Mouse (Mus musculus): ENCODE results near the gene Prl3d3.
"Not testable (repeated sequence)": the region's sequence is repeated elsewhere in the genome, so short reads cannot be mapped to it uniquely, and the experiment has no call there.

Prl3d3 gene

DNA sequence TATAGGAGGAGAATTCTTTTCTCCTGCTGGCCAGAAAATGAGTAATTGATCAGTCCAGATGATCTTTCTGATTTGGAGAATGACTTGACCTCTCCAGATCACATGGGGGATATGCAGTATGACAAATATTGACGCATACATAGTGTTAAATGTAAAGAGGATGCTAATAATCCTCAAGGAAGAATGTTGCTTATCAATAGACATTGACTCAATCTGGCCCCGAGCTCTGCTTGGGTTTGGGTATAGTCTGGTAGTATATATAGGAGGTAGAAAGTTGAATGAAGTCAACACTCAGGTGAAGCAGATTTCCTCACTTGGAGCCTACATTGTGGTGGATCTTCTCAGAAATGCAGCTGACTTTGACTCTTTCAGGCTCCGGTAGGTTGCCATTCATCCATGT is at the start of gene Prl3d3:
Gene Prl3d3 (plus strand): TSS at position 301 of the 400 bp plus-strand sequence.
- DNase-seq: not testable (repeated sequence)

DNA sequence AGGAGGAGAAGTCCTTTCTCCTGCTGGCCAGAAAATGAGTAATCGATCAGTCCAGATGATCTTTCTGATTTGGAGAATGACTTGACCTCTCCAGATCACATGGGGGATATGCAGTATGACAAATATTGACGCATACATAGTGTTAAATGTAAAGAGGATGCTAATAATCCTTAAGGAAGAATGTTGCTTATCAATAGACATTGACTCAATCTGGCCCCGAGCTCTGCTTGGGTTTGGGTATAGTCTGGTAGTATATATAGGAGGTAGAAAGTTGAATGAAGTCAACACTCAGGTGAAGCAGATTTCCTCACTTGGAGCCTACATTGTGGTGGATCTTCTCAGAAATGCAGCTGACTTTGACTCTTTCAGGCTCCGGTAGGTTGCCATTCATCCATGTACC is 35.2 kb upstream of the Prl3d3 start, which contains the start of gene Prl3d2:
Gene Prl3d2 (plus strand): TSS at position 301 of the 400 bp plus-strand sequence.
- DNase-seq: not testable (repeated sequence)

DNA sequence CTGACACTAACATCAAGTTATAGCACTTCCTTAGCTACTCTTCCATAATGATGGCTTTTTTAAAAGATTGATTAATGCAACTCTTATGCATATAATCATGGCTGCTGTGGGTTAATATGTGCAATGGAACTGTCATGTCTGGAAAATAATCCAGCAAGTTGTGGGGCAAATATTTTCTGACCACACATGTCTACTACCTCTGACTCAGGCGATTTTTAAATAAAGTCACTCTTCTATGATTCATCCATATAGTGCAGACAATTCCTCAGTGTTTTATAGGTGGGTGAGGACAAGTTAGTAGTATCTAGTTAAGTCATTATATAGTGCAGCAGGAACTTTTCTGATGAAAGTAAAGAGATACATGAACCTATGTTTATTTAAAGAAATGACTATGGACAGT is 8.3 kb upstream of the Prl3d3 start:
- no peak for DNase-seq

DNA sequence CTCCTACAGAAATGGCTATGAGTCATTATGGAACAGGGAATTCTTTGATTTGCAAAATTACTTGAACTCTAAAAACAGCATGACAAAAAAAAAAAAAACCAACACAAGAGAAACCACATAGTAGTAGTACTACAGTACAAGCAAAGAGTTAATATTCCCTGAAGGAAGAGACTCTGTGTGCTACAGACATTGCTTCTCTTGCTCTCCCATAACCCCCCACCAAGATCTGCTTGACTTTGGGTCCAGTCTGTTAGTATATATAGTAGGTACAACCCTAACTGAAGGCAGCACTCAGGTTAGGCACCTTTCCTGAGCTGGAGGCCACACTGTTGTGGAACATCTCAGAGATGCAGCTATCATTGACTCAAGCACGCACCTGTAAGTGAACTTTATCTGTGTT is 39.8 kb downstream of the Prl3d3 start, which contains the start of gene Prl3c1:
Gene Prl3c1 (plus strand): TSS at position 301 of the 400 bp plus-strand sequence.
- DNase-seq: no peak

All from right cerebral cortex, postnatal 14 days (tissue).